Mouse (Mus musculus) spleen, postnatal 10 days (tissue): ENCODE measurements at regions not wholly inside any gene's neighbourhood (a gene's known extent, or its start where the extent isn't known, plus 50 kb on each side); places are given as distances from the start of the nearest gene placed in this dataset.

Experiments used
- DNase-seq, 2 experiments: peaks; one replicate each; pipeline ENCODE4 v3.0.0; 2021 to 2022; ENCODE audit warnings: low spot score in 2 of 2

DNA sequence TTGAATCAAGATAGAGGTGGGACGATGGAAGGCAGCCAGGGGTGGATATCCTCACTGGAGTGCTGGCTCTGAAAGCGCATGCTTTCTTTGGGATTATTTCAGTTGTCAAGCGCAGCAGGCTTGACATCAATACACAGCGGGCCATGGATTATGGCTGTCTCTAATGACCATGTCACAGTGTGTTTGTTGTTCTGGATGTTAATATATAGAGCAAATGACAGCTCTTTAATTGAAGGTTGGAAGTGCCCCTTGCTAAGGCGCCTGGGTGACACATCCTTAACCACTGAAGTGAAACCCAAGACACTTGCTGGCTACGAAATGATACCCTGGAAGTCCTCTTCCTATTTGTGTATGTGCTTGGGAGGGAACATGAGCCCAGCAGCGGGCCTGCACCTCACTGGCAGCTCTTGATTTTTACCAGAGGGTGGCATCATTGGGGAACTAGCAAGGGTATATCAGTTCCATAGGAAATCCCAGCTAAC lies 200.5 kb upstream of the Rasgrp1 start:
- DNase-seq, result no peak

- no peak for DNase-seq
These were observed 205.5 kb upstream of the Rasgrp1 start for GRCm38 (mm10) chr2:117548273-117548672.

- no peak for DNase-seq
These were observed 213.5 kb upstream of the Rasgrp1 start for GRCm38 (mm10) chr2:117556301-117556700.

DNA sequence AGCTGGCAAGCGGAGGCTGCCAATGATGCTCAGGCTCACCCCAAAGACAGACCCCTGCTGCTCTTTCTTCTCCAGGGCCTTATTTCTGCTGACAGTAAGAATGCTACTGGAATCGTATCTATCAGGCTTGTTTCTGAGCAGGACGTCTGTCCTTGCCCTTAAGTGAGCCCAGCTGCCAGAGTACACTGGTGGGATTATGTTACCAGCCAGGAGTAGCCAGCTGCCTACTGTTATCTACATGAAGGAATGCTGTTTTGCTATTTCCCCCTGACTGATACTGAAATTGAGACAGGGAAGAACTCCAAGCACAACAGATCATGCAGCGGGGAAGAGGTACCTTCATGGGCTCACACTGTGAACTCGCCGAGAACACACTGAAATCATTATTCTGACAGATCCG lies 228.2 kb upstream of the Rasgrp1 start:
- no peak for DNase-seq

GRCm38 (mm10) chr2:117587381-117587780 lies 244.6 kb upstream of the Rasgrp1 start:
- DNase-seq, result no peak

GRCm38 (mm10) chr2:117595028-117595427 lies 252.2 kb upstream of the Rasgrp1 start:
- no peak for DNase-seq

- no peak for DNase-seq
These were observed 254.8 kb upstream of the Rasgrp1 start for GRCm38 (mm10) chr2:117597573-117597972.

GRCm38 (mm10) chr2:117614772-117615171 lies 272.0 kb upstream of the Rasgrp1 start:
- no peak for DNase-seq

- no peak for DNase-seq
These were observed 275.3 kb upstream of the Rasgrp1 start for GRCm38 (mm10) chr2:117618063-117618462.

DNA sequence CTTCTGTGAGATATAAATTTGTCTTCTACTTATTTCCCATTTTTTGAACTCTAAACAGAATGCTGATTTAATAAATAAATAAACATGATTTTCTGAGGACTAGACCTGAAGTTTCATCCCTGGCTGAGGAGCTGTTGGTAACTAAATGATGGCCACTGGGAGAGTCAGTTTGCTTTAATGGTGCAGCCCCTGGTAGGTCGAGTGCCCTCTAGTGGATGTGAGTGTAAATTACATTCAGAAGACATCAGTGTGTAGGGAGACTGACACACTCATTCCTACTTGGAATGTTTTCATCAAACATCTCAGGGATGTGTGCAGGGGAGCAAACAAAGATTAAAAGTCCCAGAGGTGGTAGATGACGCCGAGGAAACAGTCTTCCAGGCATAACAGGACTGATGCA lies 281.2 kb upstream of the Rasgrp1 start:
- peak in 1 of 2 experiments; percentile 14 for DNase-seq

- no peak for DNase-seq
These were observed 292.1 kb upstream of the Rasgrp1 start for GRCm38 (mm10) chr2:117634906-117635305.

DNA sequence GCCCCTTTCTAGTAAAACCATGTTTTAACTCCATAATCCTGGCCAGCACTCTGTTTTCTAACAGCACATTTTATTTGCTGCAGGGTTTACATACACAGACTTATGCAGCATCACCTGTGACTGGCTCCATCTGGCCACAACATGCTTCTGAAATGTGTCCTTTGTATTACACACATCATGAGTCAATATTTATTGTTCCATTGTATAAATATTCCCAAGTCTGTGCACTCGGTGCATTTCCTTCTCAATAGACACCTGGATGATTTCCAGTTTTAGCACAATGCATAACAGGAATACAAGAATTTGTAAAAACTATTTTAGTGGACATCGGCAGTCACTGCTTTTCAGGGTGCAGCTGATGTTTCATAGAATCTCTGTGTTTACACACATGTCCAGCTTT lies 294.6 kb upstream of the Rasgrp1 start:
- no peak for DNase-seq

GRCm38 (mm10) chr2:117652101-117652500 lies 309.3 kb upstream of the Rasgrp1 start:
- DNase-seq, result no peak

DNA sequence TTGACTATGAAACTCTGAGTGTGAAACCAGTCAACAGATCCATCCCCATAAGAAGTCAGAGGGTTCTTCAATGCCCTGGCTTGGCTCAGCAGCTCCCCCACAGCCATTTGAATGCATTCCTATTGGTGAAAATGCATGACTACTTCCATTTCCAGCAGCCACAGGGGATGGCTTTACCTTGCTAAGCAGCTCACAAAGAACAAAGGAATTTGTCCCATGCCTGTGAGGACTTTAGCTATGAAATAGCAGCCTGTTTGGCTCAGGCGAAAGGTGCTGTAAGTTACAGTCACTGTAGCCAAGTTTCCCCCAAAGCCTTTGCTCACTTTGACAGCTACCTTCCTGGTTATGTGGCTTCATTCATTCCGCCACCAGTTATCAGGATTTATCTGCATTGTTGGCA lies 309.8 kb upstream of the Rasgrp1 start:
- no peak for DNase-seq

DNA sequence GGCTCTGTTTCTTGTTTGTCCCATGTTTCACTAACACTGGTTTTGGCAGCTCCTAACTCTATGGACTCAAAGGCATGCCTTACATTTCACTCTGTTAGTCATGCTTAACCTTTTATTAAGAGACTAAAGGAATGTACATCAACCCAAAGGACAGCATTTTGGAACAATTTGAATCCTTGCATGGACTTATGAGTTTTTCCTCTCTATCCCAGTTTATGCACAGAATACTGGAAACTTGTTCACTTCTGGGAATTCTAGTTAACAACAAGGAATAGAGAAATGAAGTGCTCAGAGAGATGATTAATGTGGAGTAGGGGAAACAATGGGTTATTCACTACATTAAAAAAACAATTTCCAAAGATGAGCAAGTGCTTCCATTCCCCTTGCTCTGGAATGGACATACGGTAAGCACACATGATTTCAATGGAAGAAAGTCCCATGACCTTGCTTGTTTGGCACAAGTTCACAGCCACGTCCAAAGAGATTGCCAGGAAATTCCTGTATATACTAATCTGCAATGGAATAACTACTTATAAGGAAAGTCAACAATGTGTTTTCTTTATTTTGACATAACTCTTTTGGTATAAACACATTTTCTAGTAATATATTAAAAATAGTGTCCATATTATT lies 313.9 kb upstream of the Rasgrp1 start:
- DNase-seq, result no peak

DNA sequence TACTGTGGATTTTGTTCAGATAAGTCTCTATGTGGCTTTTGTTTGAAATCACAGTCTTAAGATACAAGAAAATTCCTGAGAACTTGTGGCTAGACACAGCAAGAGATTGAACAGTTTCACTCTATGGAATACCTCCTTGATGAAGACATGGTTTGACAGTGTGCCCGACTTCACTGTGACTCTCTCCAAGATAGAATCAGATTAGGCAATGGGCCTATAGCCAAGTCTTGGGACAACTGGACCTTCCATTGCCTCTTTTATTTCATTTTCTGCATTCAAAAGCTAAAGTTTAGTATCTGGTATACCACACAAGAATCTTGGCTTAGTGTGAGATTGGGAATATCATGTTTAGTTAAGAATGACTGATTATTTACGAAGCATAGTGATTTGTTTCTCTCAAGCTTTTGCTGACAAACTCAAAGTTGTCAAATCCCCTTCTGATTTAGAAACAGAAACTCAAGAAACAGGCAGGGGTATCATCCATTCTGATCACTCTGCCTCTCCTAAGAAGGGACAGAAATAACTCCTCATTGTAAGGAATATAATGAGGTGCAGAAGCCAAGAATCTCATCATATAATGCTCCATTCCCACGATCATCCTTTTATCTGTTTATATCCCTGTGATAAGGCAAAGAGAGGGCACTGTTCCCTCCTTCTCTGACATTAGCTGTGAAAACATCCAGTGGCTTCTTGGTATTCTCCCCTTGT lies 317.6 kb upstream of the Rasgrp1 start:
- DNase-seq, result no peak

- DNase-seq, result no peak
These were observed 319.9 kb upstream of the Rasgrp1 start for GRCm38 (mm10) chr2:117662653-117663052.

DNA sequence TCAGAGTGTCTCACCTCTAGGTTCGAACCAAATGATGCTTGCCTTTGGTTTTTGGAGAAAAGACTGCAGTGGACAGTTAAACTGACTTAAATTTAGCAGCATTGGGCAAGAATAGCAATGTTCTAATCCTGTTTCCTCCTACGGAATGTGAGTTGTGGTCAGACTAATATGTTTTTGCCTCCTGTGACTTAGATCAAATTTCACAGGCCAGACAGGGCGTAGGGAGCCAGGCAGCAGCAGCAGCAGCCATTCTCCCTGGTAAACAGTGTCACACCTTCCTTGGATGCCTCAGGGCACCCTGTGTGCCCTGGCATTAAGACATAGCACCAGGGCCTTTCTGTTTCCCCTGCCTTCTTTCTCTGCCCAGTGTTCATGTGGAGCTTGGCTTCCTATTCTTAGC lies 323.7 kb upstream of the Rasgrp1 start:
- DNase-seq, result no peak

- DNase-seq, result no peak
These were observed 325.3 kb upstream of the Rasgrp1 start for GRCm38 (mm10) chr2:117668137-117668536.

DNA sequence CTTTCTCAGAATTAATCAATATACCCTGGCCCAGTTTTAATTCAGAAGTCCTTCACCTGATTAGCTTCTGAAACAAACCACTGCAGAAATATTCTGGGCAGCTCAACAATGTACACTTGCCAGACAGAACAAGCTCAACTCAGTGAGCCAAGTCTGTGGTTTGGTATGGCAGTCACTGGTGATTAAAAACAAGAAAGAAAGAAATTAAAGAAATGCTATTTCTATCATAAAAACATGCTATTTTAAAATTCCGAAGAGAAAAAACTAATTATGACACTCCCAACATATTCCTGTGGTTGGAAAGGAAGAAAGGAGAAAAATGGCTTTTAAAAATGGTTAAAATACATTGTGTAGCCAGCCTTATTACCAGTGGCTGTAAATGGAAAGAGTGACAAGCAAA lies 332.1 kb upstream of the Rasgrp1 start:
- DNase-seq, result no peak

GRCm38 (mm10) chr2:117678650-117679049 lies 335.8 kb upstream of the Rasgrp1 start:
- no peak for DNase-seq

DNA sequence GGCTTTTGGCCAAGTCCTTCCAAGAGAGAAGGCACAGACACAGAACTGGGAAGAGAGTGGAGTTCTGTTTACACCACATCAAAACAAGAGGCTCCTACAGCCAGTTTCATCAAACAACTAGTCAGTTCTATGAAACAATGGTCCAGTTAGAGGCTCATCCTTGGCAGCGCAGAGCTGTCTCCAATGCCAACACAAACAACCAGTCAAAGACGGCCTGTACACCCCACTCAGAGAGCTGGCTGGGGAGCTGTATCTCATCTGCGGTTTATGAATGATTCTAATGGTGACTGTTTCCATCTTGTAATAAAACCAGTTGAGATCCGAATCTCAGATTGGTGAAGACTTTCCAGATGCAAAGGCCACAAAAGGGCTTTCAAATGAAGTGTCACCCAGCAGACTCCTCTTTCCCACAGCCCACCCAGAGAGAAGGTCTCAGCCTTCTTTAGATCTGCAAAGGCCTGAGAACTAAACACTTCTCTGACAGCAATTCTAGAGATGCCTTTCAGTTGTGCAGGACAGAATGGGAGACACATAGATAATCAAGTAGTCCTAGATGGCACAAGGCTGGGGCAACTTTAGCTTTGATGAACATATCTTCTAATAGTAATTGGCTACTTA lies 343.1 kb upstream of the Rasgrp1 start:
- DNase-seq, result no peak

- DNase-seq, result no peak
These were observed 350.7 kb upstream of the Rasgrp1 start for GRCm38 (mm10) chr2:117693537-117693936.
